Mouse (Mus musculus) heart, embryonic 15.5 days (tissue): Measurements from ENCODE around the gene Mtif3. TPM values are rescaled to one million over a fixed set of nuclear protein-coding genes. Genes with fewer than 3 reads are reported as not detected.
"Not testable (repeated sequence)": the region's sequence is repeated elsewhere in the genome, so short reads cannot be mapped to it uniquely, and the experiment has no call there.

Experiments
- ATAC-seq: fragments of 200-750 bp; cut with Nextera tagmentation; replicated peaks from 2 replicates; pipeline ENCODE4 v1.8.0; 2017; ENCODE audit warnings: low read depth, moderate TSS enrichment; ENCODE audit not compliant: insufficient number of reproducible peaks, insufficient read depth, low FRiP score
- H3K27ac ChIP-seq: fragments of 300-500 bp; sonication (generic); 2 replicates; pipeline ENCODE4 v1.5.1; 2015; ENCODE audit warnings: mild to moderate bottlenecking, inconsistent platforms
- H3K27me3 ChIP-seq: fragments of 300-500 bp; sonication (generic); 2 replicates; pipeline ENCODE4 v1.6.1; 2015; ENCODE audit warnings: inconsistent platforms
- H3K36me3 ChIP-seq: fragments of 300-500 bp; sonication (generic); 2 replicates; pipeline ENCODE4 v1.6.1; 2015; ENCODE audit warnings: mild to moderate bottlenecking, inconsistent platforms
- H3K4me1 ChIP-seq: fragments of 300-500 bp; sonication (generic); replicated peaks from 2 replicates; pipeline ENCODE4 v1.6.1; 2015; ENCODE audit warnings: inconsistent platforms
- H3K4me2 ChIP-seq: fragments of 300-500 bp; sonication (generic); 2 replicates; pipeline ENCODE4 v1.6.1; 2015; ENCODE audit warnings: inconsistent platforms, mild to moderate bottlenecking, moderate library complexity
- H3K4me3 ChIP-seq: fragments of 300-500 bp; sonication (generic); 2 replicates; pipeline ENCODE4 v1.5.1; 2015; ENCODE audit warnings: mild to moderate bottlenecking, inconsistent platforms
- H3K9ac ChIP-seq: fragments of 300-500 bp; sonication (generic); 2 replicates; pipeline ENCODE4 v1.6.1; 2015; ENCODE audit warnings: mild to moderate bottlenecking, inconsistent platforms
- H3K9me3 ChIP-seq: fragments of 300-500 bp; sonication (generic); replicated peaks from 2 replicates; pipeline ENCODE4 v1.6.1; 2016; ENCODE audit warnings: inconsistent platforms
- WGBS: fragments of 180-500 bp; shearing (Covaris S2); methylation state at CpG from one replicate; pipeline ENCODE4 v1.1.7; 2015; ENCODE audit warnings: mixed read lengths; 5-methylcytosine and 5-hydroxymethylcytosine counted together
- polyA plus RNA-seq: library from polyadenylated mRNA; unstranded; fragments of >200 nt; fragmentation: Nextera tagmentation; extraction: Ambion mirVana; gene quantifications from 2 replicates; pipeline ENCODE4 v1.2.1, GENCODE M21; 2015

Mtif3 gene
- polyA plus RNA-seq, 1 experiment from 2014 or later: 18.3 TPM

- Histone ChIP-seq H3K4me3 (no peak overlapping the region), H3K9me3 (no peaks in the 10 kb centered on the region), H3K4me2 (no peak overlapping the region), H3K27me3 (no peaks in the 10 kb centered on the region), H3K27ac (no peak overlapping the region), H3K36me3 (no peaks in the 10 kb centered on the region), H3K4me1 (no peaks in the 10 kb centered on the region), H3K9ac (no peak overlapping the region)
- 65% methylated on average over 16 of the region's 16 CpGs for whole genome bisulfite sequencing
- ATAC-seq: no peak
These were observed 31.6 kb downstream of the Mtif3 start for GRCm38 (mm10) chr5:146931904-146932553.

- no peaks in the 10 kb centered on the region for H3K9me3 ChIP-seq
- 78% methylated on average over 7 of the region's 7 CpGs for WGBS
These were observed 32.2 kb downstream of the Mtif3 start for GRCm38 (mm10) chr5:146931422-146931821.

GRCm38 (mm10) chr5:146926673-146927072 is 36.9 kb downstream of the Mtif3 start:
- no peaks in the 10 kb centered on the region for H3K27me3 ChIP-seq
- 86% methylated on average over 5 of the region's 5 CpGs for WGBS
- ATAC-seq: no peak
- no peak overlapping the region for H3K4me2 ChIP-seq
- H3K27ac ChIP-seq: no peak overlapping the region
- no peaks in the 10 kb centered on the region for H3K9me3 ChIP-seq
- H3K4me1 ChIP-seq: no peaks in the 10 kb centered on the region
- no peak overlapping the region for H3K4me3 ChIP-seq
- no peaks in the 10 kb centered on the region for H3K36me3 ChIP-seq
- no peak overlapping the region for H3K9ac ChIP-seq

More at GRCm38 (mm10) chr5:146931422-146931821, 32.2 kb downstream of the Mtif3 start:
- Histone ChIP-seq H3K36me3 (no peaks in the 10 kb centered on the region), H3K27ac (no peak overlapping the region), H3K27me3 (no peaks in the 10 kb centered on the region), H3K9ac (no peak overlapping the region), H3K4me2 (no peak overlapping the region), H3K4me1 (no peaks in the 10 kb centered on the region), H3K4me3 (no peak overlapping the region)
- ATAC-seq: no peak

- Histone ChIP-seq H3K4me3 (no peak overlapping the region), H3K27me3 (no peaks in the 10 kb centered on the region; the same call in 1 of the 2 replicates), H3K9ac (no peak overlapping the region), H3K36me3 (no peaks in the 10 kb centered on the region), H3K4me1 (peaks cover 10% of the 10 kb centered on the region), H3K9me3 (no peaks in the 10 kb centered on the region), H3K27ac (no peak overlapping the region), H3K4me2 (no peak overlapping the region)
- 61% methylated on average over 5 of the region's 5 CpGs for WGBS
- ATAC-seq: no peak
These were observed 40.1 kb downstream of the Mtif3 start for GRCm38 (mm10) chr5:146923547-146923946.

- Histone ChIP-seq H3K36me3 (no peaks in the 10 kb centered on the region), H3K4me1 (peaks cover 10% of the 10 kb centered on the region), H3K4me2 (no peak overlapping the region), H3K9ac (no peak overlapping the region), H3K9me3 (no peaks in the 10 kb centered on the region), H3K4me3 (no peak overlapping the region), H3K27ac (no peak overlapping the region), H3K27me3 (no peaks in the 10 kb centered on the region; the same call in 1 of the 2 replicates)
- ATAC-seq: no peak
- 46% methylated on average over 8 of the region's 8 CpGs for WGBS
These were observed 42.4 kb downstream of the Mtif3 start for GRCm38 (mm10) chr5:146921224-146921623.

- peak overlapping the region; percentile 24 for H3K4me3 ChIP-seq
- peaks cover 10% of the 10 kb centered on the region for H3K4me1 ChIP-seq
- H3K9me3 ChIP-seq: no peaks in the 10 kb centered on the region
- ATAC-seq: no peak; the same call in 1 of the 2 replicates
- H3K4me2 ChIP-seq: peak overlapping the region; percentile 61
- H3K9ac ChIP-seq: no peak overlapping the region
- H3K27me3 ChIP-seq: no peaks in the 10 kb centered on the region; the same call in 1 of the 2 replicates
- no peaks in the 10 kb centered on the region for H3K36me3 ChIP-seq
- H3K27ac ChIP-seq: no peak overlapping the region
- WGBS: 5% methylated on average over 23 of the region's 27 CpGs
These were observed 43.1 kb downstream of the Mtif3 start for GRCm38 (mm10) chr5:146920314-146921161.

GRCm38 (mm10) chr5:146919874-146920273 is 43.7 kb downstream of the Mtif3 start:
- H3K4me2 ChIP-seq: peak overlapping the region; percentile 61
- H3K36me3 ChIP-seq: no peaks in the 10 kb centered on the region
- H3K9me3 ChIP-seq: no peaks in the 10 kb centered on the region
- H3K4me1 ChIP-seq: peaks cover 10% of the 10 kb centered on the region
- no peak overlapping the region for H3K9ac ChIP-seq
- ATAC-seq: no peak
- WGBS: 21% methylated on average over 6 of the region's 6 CpGs
- no peaks in the 10 kb centered on the region; the same call in 1 of the 2 replicates for H3K27me3 ChIP-seq
- H3K27ac ChIP-seq: no peak overlapping the region
- H3K4me3 ChIP-seq: peak overlapping the region; percentile 24

GRCm38 (mm10) chr5:146917357-146917756 is 46.2 kb downstream of the Mtif3 start:
- ATAC-seq, H3K9ac ChIP-seq, H3K27ac ChIP-seq, H3K9me3 ChIP-seq, H3K4me3 ChIP-seq, H3K4me2 ChIP-seq, H3K4me1 ChIP-seq, H3K36me3 ChIP-seq, H3K27me3 ChIP-seq: not testable (repeated sequence)
- WGBS: 80% methylated on average over 6 of the region's 6 CpGs

- Histone ChIP-seq H3K4me1 (peaks cover 10% of the 10 kb centered on the region), H3K36me3 (no peaks in the 10 kb centered on the region), H3K9me3 (no peaks in the 10 kb centered on the region), H3K9ac (no peak overlapping the region), H3K4me2 (no peak overlapping the region), H3K27me3 (peaks cover 9% of the 10 kb centered on the region; the same call in 1 of the 2 replicates), H3K27ac (no peak overlapping the region), H3K4me3 (no peak overlapping the region)
- 26% methylated on average over 6 of the region's 6 CpGs for WGBS
- ATAC-seq: no peak
These were observed 46.8 kb downstream of the Mtif3 start for GRCm38 (mm10) chr5:146916806-146917205.

- H3K9ac ChIP-seq: no peak overlapping the region
- no peaks in the 10 kb centered on the region for H3K9me3 ChIP-seq
- no peak overlapping the region for H3K4me2 ChIP-seq
- 59% methylated on average over 8 of the region's 8 CpGs for WGBS
- H3K36me3 ChIP-seq: no peaks in the 10 kb centered on the region
- peaks cover 10% of the 10 kb centered on the region for H3K4me1 ChIP-seq
- no peak overlapping the region for H3K4me3 ChIP-seq
- no peak overlapping the region for H3K27ac ChIP-seq
- no peak for ATAC-seq
- peaks cover 9% of the 10 kb centered on the region; the same call in 1 of the 2 replicates for H3K27me3 ChIP-seq
These were observed 47.3 kb downstream of the Mtif3 start for GRCm38 (mm10) chr5:146916273-146916672.

- no peaks in the 10 kb centered on the region; the same call in 1 of the 2 replicates for H3K4me1 ChIP-seq
- no peak for ATAC-seq
- no peak overlapping the region for H3K9ac ChIP-seq
- H3K4me2 ChIP-seq: no peak overlapping the region
- no peaks in the 10 kb centered on the region for H3K36me3 ChIP-seq
- H3K27me3 ChIP-seq: 0 out of 2 replicates have a peak, but pooled peaks cover 9% of the 10 kb centered on the region
- H3K27ac ChIP-seq: no peak overlapping the region
- WGBS: 24% methylated on average over 9 of the region's 9 CpGs
- no peaks in the 10 kb centered on the region for H3K9me3 ChIP-seq
- no peak overlapping the region for H3K4me3 ChIP-seq
These were observed 49.4 kb downstream of the Mtif3 start for GRCm38 (mm10) chr5:146914088-146914766.
